Mouse (Mus musculus): ENCODE results near the gene Gtf2a2.
"Not testable (repeated sequence)": the region's sequence is repeated elsewhere in the genome, so short reads cannot be mapped to it uniquely, and the experiment has no call there.

The Gtf2a2 gene

GRCm38 (mm10) chr9:70021610-70022009 lies 9.3 kb downstream of the Gtf2a2 start:
- DNase-seq (ENCODE audit: low spot score) = no peak

- no peak for DNase-seq (ENCODE audit: low spot score)
Measured at GRCm38 (mm10) chr9:70022083-70022482, 9.7 kb downstream of the Gtf2a2 start.

GRCm38 (mm10) chr9:70023615-70024014 lies 11.3 kb downstream of the Gtf2a2 start:
- not testable (repeated sequence) for DNase-seq (ENCODE audit: low spot score)

GRCm38 (mm10) chr9:70024648-70025047 lies 12.3 kb downstream of the Gtf2a2 start:
- DNase-seq (ENCODE audit: low spot score) = no peak

GRCm38 (mm10) chr9:70025365-70026012 lies 13.1 kb downstream of the Gtf2a2 start:
- DNase-seq (ENCODE audit: low spot score) = no peak

GRCm38 (mm10) chr9:70032167-70032566 lies 19.8 kb downstream of the Gtf2a2 start:
- DNase-seq (ENCODE audit: low spot score) = no peak

- DNase-seq (ENCODE audit: low spot score) = no peak
Measured at GRCm38 (mm10) chr9:70033056-70033455, 20.7 kb downstream of the Gtf2a2 start.

GRCm38 (mm10) chr9:70034702-70035101 lies 22.4 kb downstream of the Gtf2a2 start:
- DNase-seq (ENCODE audit: low spot score) = no peak

- DNase-seq (ENCODE audit: low spot score) = no peak
Measured at GRCm38 (mm10) chr9:70036646-70037045, 24.3 kb downstream of the Gtf2a2 start.

- DNase-seq (ENCODE audit: low spot score) = no peak
Measured at GRCm38 (mm10) chr9:70037988-70038387, 25.6 kb downstream of the Gtf2a2 start, which contains the start of gene Gcnt3. TSS of gene Gcnt3 (minus strand) at chr9:70038088.

- DNase-seq (ENCODE audit: low spot score) = no peak
Measured at GRCm38 (mm10) chr9:70039597-70040385, 27.4 kb downstream of the Gtf2a2 start.

- DNase-seq (ENCODE audit: low spot score) = no peak
Measured at GRCm38 (mm10) chr9:70040570-70040969, 28.2 kb downstream of the Gtf2a2 start.

GRCm38 (mm10) chr9:70042137-70042536 lies 29.8 kb downstream of the Gtf2a2 start:
- no peak for DNase-seq (ENCODE audit: low spot score)

- no peak for DNase-seq (ENCODE audit: low spot score)
Measured at GRCm38 (mm10) chr9:70042935-70043334, 30.6 kb downstream of the Gtf2a2 start.

- no peak for DNase-seq (ENCODE audit: low spot score)
Measured at GRCm38 (mm10) chr9:70044865-70045264, 32.5 kb downstream of the Gtf2a2 start.

GRCm38 (mm10) chr9:70046255-70046654 lies 33.9 kb downstream of the Gtf2a2 start:
- no peak for DNase-seq (ENCODE audit: low spot score)

GRCm38 (mm10) chr9:70047839-70048238 lies 35.5 kb downstream of the Gtf2a2 start:
- no peak for DNase-seq (ENCODE audit: low spot score)

- no peak for DNase-seq (ENCODE audit: low spot score)
Measured at GRCm38 (mm10) chr9:70048280-70048679, 35.9 kb downstream of the Gtf2a2 start.

GRCm38 (mm10) chr9:70048751-70049415 lies 36.5 kb downstream of the Gtf2a2 start:
- no peak for DNase-seq (ENCODE audit: low spot score)

GRCm38 (mm10) chr9:70049416-70049783 lies 37.0 kb downstream of the Gtf2a2 start:
- DNase-seq (ENCODE audit: low spot score) = no peak

- DNase-seq (ENCODE audit: low spot score) = no peak
Measured at GRCm38 (mm10) chr9:70049839-70050238, 37.5 kb downstream of the Gtf2a2 start.

- DNase-seq (ENCODE audit: low spot score) = no peak
Measured at GRCm38 (mm10) chr9:70052730-70053129, 40.4 kb downstream of the Gtf2a2 start.

- no peak for DNase-seq (ENCODE audit: low spot score)
Measured at GRCm38 (mm10) chr9:70053411-70053810, 41.1 kb downstream of the Gtf2a2 start.
